Mouse (Mus musculus) olfactory bulb, adult 2 months (tissue): ENCODE data around the gene Efna5.

Experiments used
- CTCF ChIP-seq: fragments of 200-500 bp; IDR thresholded peaks from 2 replicates; pipeline ENCODE4 v1.5.1; 2012; ENCODE audit warnings: low read depth, mild to moderate bottlenecking, low read length, moderate library complexity; ENCODE audit not compliant: insufficient read depth
- POLR2A ChIP-seq: fragments of 200-500 bp; IDR thresholded peaks from 2 replicates; pipeline ENCODE4 v1.6.1; 2012; ENCODE audit warnings: mild to moderate bottlenecking, low read depth, low read length, moderate library complexity; ENCODE audit not compliant: insufficient read depth

DNA sequence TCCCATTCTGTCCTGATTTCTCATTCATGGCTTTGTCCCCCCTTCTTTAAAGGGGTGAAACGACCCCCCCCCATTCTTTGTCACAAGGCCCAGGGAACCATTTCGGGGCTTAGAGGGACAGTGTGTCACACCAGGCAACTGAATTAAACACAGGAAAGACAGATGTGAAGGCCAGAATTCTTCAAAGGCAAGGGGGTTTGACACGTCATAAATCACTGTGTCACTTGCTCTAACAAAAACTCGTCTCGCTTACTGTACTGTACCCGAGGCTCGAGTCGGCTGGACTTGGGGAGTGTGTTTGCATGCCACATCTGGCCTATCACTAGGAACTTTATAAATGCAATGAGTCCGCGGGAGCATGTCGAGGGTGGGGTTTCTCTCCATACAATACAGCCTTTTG lies 145.2 kb downstream of the Efna5 start:
- TF ChIP-seq CTCF, result no peak
- no peak for TF ChIP-seq POLR2A
